Mouse (Mus musculus): Measurements from ENCODE around the gene Myo9b. TPM values are rescaled to one million over a fixed set of nuclear protein-coding genes. Genes with fewer than 3 reads are reported as not detected.

Gene Myo9b
- total and polyA plus RNA-seq, 3 experiments, result 40.0 to 58.6 (median 43.9) TPM

GRCm38 (mm10) chr8:71395071-71395470, 122.6 kb downstream of the Myo9b start:
- Histone ChIP-seq H3K27me3 (ENCODE audit: insufficient read depth, low read length) (peaks cover 7% of the 10 kb centered on the region), H3K36me3 (replicated peaks) (peaks cover 22% of the 10 kb centered on the region), H3K4me3 (ENCODE audit: low read depth, low read length) (no peak overlapping the region), H3K9me3 (replicated peaks) (no peaks in the 10 kb centered on the region), H3K4me1 (ENCODE audit: insufficient read depth, low read depth, low read length) (peaks cover 56% of the 10 kb centered on the region)
- no peak for ATAC-seq (ENCODE audit: extremely low read depth, insufficient number of reproducible peaks, low FRiP score, poor library complexity, severe bottlenecking)
- no peak for TF ChIP-seq GATA2 (IDR thresholded peaks at IDR 0.05; ENCODE audit: borderline replicate concordance, low read depth, low read length)
- no peak for TF ChIP-seq POLR2AphosphoS5 (IDR thresholded peaks at IDR 0.05; ENCODE audit: insufficient replicate concordance, low read depth, low read length)
- TF ChIP-seq TAL1 (conservative IDR thresholded peaks at IDR 0.05; ENCODE audit: low read depth, low read length), result no peak
- no peak for TF ChIP-seq GATA1 (IDR thresholded peaks at IDR 0.05; ENCODE audit: borderline replicate concordance, low read length)
- no peak for TF ChIP-seq CTCF (IDR thresholded peaks at IDR 0.05; ENCODE audit: low read depth, low read length)
- DNase-seq (ENCODE audit: low spot score), result no peak

- H3K9me3 ChIP-seq (replicated peaks), result no peaks in the 10 kb centered on the region
- H3K36me3 ChIP-seq (replicated peaks), result peaks cover 26% of the 10 kb centered on the region
- peak within 1 kb of the TSS; percentile 78 for H3K4me3 ChIP-seq (ENCODE audit: low read depth, low read length)
- peaks cover 56% of the 10 kb centered on the region for H3K4me1 ChIP-seq (ENCODE audit: insufficient read depth, low read depth, low read length)
- DNase-seq (ENCODE audit: low spot score), result no peak
- no peak for ATAC-seq (ENCODE audit: extremely low read depth, insufficient number of reproducible peaks, low FRiP score, poor library complexity, severe bottlenecking)
- TF ChIP-seq POLR2AphosphoS5 (IDR thresholded peaks at IDR 0.05; ENCODE audit: insufficient replicate concordance, low read depth, low read length) (no peak), TAL1 (conservative IDR thresholded peaks at IDR 0.05; ENCODE audit: low read depth, low read length) (no peak), GATA2 (IDR thresholded peaks at IDR 0.05; ENCODE audit: borderline replicate concordance, low read depth, low read length) (no peak), CTCF (IDR thresholded peaks at IDR 0.05; ENCODE audit: low read depth, low read length) (no peak), GATA1 (IDR thresholded peaks at IDR 0.05; ENCODE audit: borderline replicate concordance, low read length) (no peak)
- peaks cover 4% of the 10 kb centered on the region for H3K27me3 ChIP-seq (ENCODE audit: insufficient read depth, low read length)
Measured at GRCm38 (mm10) chr8:71395629-71396028, 123.1 kb downstream of the Myo9b start, which contains the start of gene Ushbp1. Gene Ushbp1, minus strand, starts transcription at chr8:71395802.

GRCm38 (mm10) chr8:71396639-71397305, 124.3 kb downstream of the Myo9b start, which contains the start of gene Babam1:
Gene Babam1, plus strand, starts transcription at chr8:71396861.
- Histone ChIP-seq H3K27me3 (ENCODE audit: insufficient read depth, low read length) (no peaks in the 10 kb centered on the region; the same call in 1 of the 2 replicates), H3K9me3 (replicated peaks) (no peaks in the 10 kb centered on the region), H3K4me3 (ENCODE audit: low read depth, low read length) (peak within 1 kb of the TSS; percentile 78), H3K4me1 (ENCODE audit: insufficient read depth, low read depth, low read length) (peaks cover 62% of the 10 kb centered on the region), H3K36me3 (replicated peaks) (peaks cover 36% of the 10 kb centered on the region)
- TF ChIP-seq CTCF (IDR thresholded peaks at IDR 0.05; ENCODE audit: low read depth, low read length) (no peak), GATA2 (IDR thresholded peaks at IDR 0.05; ENCODE audit: borderline replicate concordance, low read depth, low read length) (no peak), TAL1 (conservative IDR thresholded peaks at IDR 0.05; ENCODE audit: low read depth, low read length) (no peak)
- DNase-seq (ENCODE audit: low spot score) (peak; percentile 97), ATAC-seq (ENCODE audit: extremely low read depth, insufficient number of reproducible peaks, low FRiP score, poor library complexity, severe bottlenecking) (peak; percentile 98)

- Histone ChIP-seq H3K27me3 (ENCODE audit: insufficient read depth, low read length) (no peaks in the 10 kb centered on the region; the same call in 1 of the 2 replicates), H3K36me3 (replicated peaks) (peaks cover 43% of the 10 kb centered on the region), H3K4me3 (ENCODE audit: low read depth, low read length) (peak overlapping the region; percentile 78), H3K9me3 (replicated peaks) (no peaks in the 10 kb centered on the region), H3K4me1 (ENCODE audit: insufficient read depth, low read depth, low read length) (peaks cover 61% of the 10 kb centered on the region)
- DNase-seq (ENCODE audit: low spot score), result no peak
- TF ChIP-seq GATA1 (IDR thresholded peaks at IDR 0.05; ENCODE audit: borderline replicate concordance, low read length), result no peak
- TF ChIP-seq TAL1 (conservative IDR thresholded peaks at IDR 0.05; ENCODE audit: low read depth, low read length), result no peak
- no peak for TF ChIP-seq POLR2AphosphoS5 (IDR thresholded peaks at IDR 0.05; ENCODE audit: insufficient replicate concordance, low read depth, low read length)
- TF ChIP-seq CTCF (IDR thresholded peaks at IDR 0.05; ENCODE audit: low read depth, low read length), result no peak
- TF ChIP-seq GATA2 (IDR thresholded peaks at IDR 0.05; ENCODE audit: borderline replicate concordance, low read depth, low read length), result no peak
- no peak for ATAC-seq (ENCODE audit: extremely low read depth, insufficient number of reproducible peaks, low FRiP score, poor library complexity, severe bottlenecking)
Measured at GRCm38 (mm10) chr8:71397701-71398100, 125.2 kb downstream of the Myo9b start.

DNA sequence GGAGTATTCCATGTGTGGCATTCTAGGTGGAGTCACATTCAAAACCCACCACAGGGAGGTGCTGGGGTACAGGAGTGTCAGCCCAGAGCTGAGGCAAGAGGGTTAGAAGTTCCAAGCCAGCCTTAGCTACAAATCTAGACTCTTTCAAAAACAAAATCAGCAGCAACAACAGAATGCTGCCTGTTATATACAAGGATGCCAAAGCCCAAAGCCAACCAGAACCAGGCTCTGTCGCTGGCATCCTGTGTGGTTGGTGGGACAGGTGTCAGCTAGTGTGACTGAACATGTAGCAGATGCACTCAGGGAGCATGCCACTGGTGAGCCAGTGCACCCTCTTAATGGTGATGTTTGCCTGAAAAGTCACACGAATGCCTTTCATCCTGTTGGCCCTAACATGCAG, 128.3 kb downstream of the Myo9b start:
- H3K4me1 ChIP-seq (ENCODE audit: insufficient read depth, low read depth, low read length), result peaks cover 66% of the 10 kb centered on the region

GRCm38 (mm10) chr8:71401454-71401853, 128.9 kb downstream of the Myo9b start:
- Histone ChIP-seq H3K4me1 (ENCODE audit: insufficient read depth, low read depth, low read length) (peaks cover 66% of the 10 kb centered on the region), H3K36me3 (replicated peaks) (peaks cover 65% of the 10 kb centered on the region), H3K9me3 (replicated peaks) (no peaks in the 10 kb centered on the region), H3K4me3 (ENCODE audit: low read depth, low read length) (no peak overlapping the region), H3K27me3 (ENCODE audit: insufficient read depth, low read length) (no peaks in the 10 kb centered on the region)
- ATAC-seq (ENCODE audit: extremely low read depth, insufficient number of reproducible peaks, low FRiP score, poor library complexity, severe bottlenecking) (no peak), DNase-seq (ENCODE audit: low spot score) (no peak)
- TF ChIP-seq GATA2 (IDR thresholded peaks at IDR 0.05; ENCODE audit: borderline replicate concordance, low read depth, low read length), result no peak
- TF ChIP-seq TAL1 (conservative IDR thresholded peaks at IDR 0.05; ENCODE audit: low read depth, low read length), result no peak
- TF ChIP-seq POLR2AphosphoS5 (IDR thresholded peaks at IDR 0.05; ENCODE audit: insufficient replicate concordance, low read depth, low read length), result no peak
- no peak for TF ChIP-seq GATA1 (IDR thresholded peaks at IDR 0.05; ENCODE audit: borderline replicate concordance, low read length)
- no peak for TF ChIP-seq CTCF (IDR thresholded peaks at IDR 0.05; ENCODE audit: low read depth, low read length)

More for the DNA sequence above, 128.3 kb downstream of the Myo9b start:
- no peak overlapping the region for H3K4me3 ChIP-seq (ENCODE audit: low read depth, low read length)
- no peak for DNase-seq (ENCODE audit: low spot score)
- no peak for ATAC-seq (ENCODE audit: extremely low read depth, insufficient number of reproducible peaks, low FRiP score, poor library complexity, severe bottlenecking)
- no peaks in the 10 kb centered on the region for H3K27me3 ChIP-seq (ENCODE audit: insufficient read depth, low read length)
- TF ChIP-seq CTCF (IDR thresholded peaks at IDR 0.05; ENCODE audit: low read depth, low read length) (no peak), TAL1 (conservative IDR thresholded peaks at IDR 0.05; ENCODE audit: low read depth, low read length) (no peak), POLR2AphosphoS5 (IDR thresholded peaks at IDR 0.05; ENCODE audit: insufficient replicate concordance, low read depth, low read length) (no peak)
- peaks cover 65% of the 10 kb centered on the region for H3K36me3 ChIP-seq (replicated peaks)
- H3K9me3 ChIP-seq (replicated peaks), result no peaks in the 10 kb centered on the region

Measured in G1E (cell line).